Mouse (Mus musculus): ENCODE data around the gene C2cd6. TPM values are rescaled to one million over a fixed set of nuclear protein-coding genes. Genes with fewer than 3 reads are reported as not detected.

The C2cd6 gene
- not detected for total RNA-seq (2023)

DNA sequence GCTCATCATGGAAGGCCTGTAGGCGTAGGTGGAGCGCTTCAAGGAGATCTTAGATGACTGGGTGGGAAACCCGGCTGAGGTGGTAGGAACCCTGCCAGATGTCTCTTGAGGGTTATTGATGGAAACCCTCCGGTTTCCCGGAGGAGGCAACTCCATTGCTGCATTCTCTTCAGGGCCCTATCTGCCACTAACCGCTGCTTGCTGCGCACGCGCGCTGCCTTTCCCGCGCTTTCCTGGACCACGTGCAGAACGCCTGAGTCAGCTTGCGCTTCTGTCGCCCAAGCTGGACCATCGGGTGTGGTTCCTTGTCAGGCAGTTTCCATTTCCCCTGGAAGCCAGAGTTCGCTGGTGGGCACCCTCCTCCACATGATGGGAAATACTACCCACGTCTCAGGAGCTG, at the start of gene C2cd6:
TSS of gene C2cd6 (minus strand) at position 196 of the 400 bp plus-strand sequence.

DNA sequence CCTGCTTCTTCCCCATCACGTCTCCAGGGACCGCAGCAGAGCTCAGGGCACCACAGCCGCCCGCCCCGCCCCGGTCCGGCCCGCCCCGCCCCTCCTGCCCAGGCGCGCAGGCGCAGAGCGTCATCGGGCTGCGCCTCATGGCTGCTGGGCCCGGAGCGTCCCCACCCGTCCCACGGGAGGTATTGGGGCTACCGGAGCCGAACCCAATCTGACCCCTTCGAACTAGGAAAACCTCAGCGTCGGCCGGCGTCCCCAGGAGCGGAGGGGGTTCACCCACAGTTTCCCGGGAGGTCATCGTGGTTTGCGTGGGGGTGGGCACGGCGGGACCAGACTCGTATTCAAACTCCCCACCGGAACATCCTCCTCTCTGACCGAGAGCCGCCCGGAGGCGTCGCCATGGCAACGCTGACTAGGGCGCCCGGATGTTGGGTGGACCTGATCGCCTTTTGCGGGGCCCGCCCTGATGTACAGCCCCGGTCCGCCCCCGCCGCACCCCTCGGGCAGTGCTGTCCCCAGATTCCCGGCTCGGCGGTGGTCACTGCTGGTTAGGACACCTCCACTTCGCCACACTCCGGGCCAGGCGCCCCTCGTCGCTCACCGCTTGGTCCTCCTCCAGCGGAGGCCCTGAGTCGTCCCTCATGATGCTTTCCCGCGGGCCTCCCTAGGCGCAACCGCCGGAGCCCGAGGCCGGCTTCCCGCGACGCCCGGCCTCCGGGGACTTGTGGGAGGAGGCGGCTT, 25.2 kb upstream of the C2cd6 start, which contains the start of gene Tmem237:
TSS of gene Tmem237 (minus strand) at position 689 of the 738 bp plus-strand sequence.

Other genes with a start within 250 kb of the C2cd6 start
- gene Trak2, start 121.5 kb downstream of the C2cd6 start, total RNA-seq (2023): 10 to 100 TPM; 37.8 to 50.8 TPM
- 10 to 100 TPM; 10.1 to 17.3 TPM for gene Stradb, start 121.4 kb downstream of the C2cd6 start, total RNA-seq (2023)
- 1 to 10 TPM; 3.8 to 4.9 TPM for gene Tmem237, start 25.5 kb upstream of the C2cd6 start, total RNA-seq (2023)
- gene Mpp4, start 68.5 kb upstream of the C2cd6 start, total RNA-seq (2023): not detected
- 10 to 100 TPM; 14.3 to 15.9 TPM for gene Als2, start 142.3 kb upstream of the C2cd6 start, total RNA-seq (2023)
- gene Cdk15, start 162.0 kb upstream of the C2cd6 start, total RNA-seq (2023): not detected

Measured in monocyte, adult 59 days (primary cell).